Mouse (Mus musculus) layer of hippocampus, adult 6 months (tissue): ENCODE data around the gene Gad1. TPM values are rescaled to one million over a fixed set of nuclear protein-coding genes. Genes with fewer than 3 reads are reported as not detected.

Experiments used
- long read RNA-seq, 2 experiments: library from polyadenylated mRNA; unstranded; transcript quantifications; one replicate each; pipeline ENCODE4 v2.0.0; 2019 to 2020
- polyA plus RNA-seq: library from polyadenylated mRNA; unstranded; fragments of <200 nt; fragmentation: Nextera tagmentation; gene quantifications from 2 replicates; pipeline ENCODE4 v1.2.3, GENCODE M21; 2021

Gad1 gene
- polyA plus RNA-seq: 152 and 156 TPM in 2 replicates
- long read RNA-seq, experiment 1, transcript Gad1-201 (17 exons, 3,355 nt): major isoform, 185 of 327 reads
- long read RNA-seq, experiment 1, partial matches to known transcripts: 125 of 327 reads
- long read RNA-seq, experiment 1, other reads (novel, unspliced or antisense): 17 of 327 reads
- long read RNA-seq, experiment 2, transcript Gad1-201 (17 exons, 3,355 nt): major isoform, 1,571 of 2,038 reads
- long read RNA-seq, experiment 2, partial matches to known transcripts: 338 of 2,038 reads
- long read RNA-seq, experiment 2, other reads (novel, unspliced or antisense): 125 of 2,038 reads

DNA sequence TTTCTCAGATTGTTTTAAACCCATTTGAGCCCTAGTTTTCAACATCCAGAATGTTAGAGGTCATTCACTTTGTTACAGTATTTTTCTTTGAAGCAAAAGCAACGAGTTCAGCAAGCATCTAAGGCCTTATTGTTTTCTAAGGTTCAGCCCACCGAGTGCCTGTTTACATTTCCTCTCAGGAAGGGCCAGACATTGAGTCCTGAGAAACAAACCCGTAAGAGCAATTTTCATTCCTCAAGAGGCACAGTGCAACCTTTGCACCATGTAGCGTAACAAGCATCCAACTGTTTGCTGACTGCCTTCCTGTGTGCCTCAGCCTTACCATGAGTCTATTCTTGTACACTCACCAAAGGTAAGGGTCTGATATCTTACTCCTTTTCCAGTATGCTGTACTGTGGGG is at the start of gene Gad1:
Gene Gad1, plus strand, starts transcription at position 301 of the 400 bp plus-strand sequence.

DNA sequence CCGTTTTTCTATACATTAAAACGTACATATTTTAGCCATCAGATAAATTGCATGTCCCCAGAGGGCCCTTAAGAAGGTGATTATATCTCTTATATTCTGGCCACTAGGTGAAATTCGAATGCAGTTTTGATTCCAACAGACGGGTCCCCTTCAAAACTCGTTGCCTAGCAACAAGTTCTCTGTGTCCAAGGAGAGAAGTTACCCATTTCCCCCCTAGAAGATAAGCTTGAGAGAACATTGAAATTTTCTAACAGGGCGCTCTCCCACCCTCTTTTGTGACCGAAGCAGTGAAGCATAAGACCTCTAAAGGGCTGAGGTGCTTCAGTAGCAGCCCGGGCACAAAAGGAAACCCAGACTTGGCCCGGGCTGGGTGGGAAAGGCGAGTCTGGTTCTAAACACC is 44.4 kb upstream of the Gad1 start, which contains the start of gene Erich2:
Gene Erich2, plus strand, starts transcription at position 324 of the 400 bp plus-strand sequence.

Other genes with a start within 250 kb of the Gad1 start
- gene Sp5, start 78.1 kb upstream of the Gad1 start, polyA plus RNA-seq: 0.10 TPM in 1 of 2 replicates, not detected in the other
- 2.3 and 3.4 TPM in 2 replicates for gene Erich2, start 44.3 kb upstream of the Gad1 start, polyA plus RNA-seq
- gene Gorasp2, start 108.5 kb downstream of the Gad1 start, polyA plus RNA-seq: 105 and 114 TPM in 2 replicates
- gene Gm26558, start 109.0 kb downstream of the Gad1 start, polyA plus RNA-seq: 1.3 and 2.3 TPM in 2 replicates